Mouse (Mus musculus): ENCODE results near the gene Gm21117.
"Not testable (repeated sequence)": the region's sequence is repeated elsewhere in the genome, so short reads cannot be mapped to it uniquely, and the experiment has no call there.

Gm21117 gene

DNA sequence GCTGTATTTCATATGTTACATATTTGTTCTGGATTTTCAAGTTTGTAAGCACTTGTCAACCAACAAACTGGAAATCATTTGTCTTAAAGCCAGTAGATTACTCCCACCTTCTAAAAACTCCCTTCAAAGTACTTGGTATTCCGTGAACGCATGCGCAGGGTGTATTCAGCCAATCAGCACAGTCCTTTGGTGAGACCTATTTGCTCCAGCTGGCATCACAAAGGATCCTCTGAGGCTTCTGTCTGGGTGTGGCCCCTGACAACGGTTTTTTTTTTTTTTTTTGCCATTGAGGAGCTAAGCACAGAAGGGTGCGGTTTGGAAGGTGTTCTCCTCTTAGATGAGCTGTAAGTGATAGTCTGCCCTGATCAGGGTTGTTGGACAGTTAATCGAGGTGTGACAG lies at the start of gene Gm21117:
Gene Gm21117, plus strand, starts transcription at position 301 of the 400 bp plus-strand sequence.
- not testable (repeated sequence) for DNase-seq

Measured in thymus, postnatal 36 days (tissue).